Mouse (Mus musculus): ENCODE results near the gene Dppa2. TPM values are rescaled to one million over a fixed set of nuclear protein-coding genes. Genes with fewer than 3 reads are reported as not detected.
"Not testable (repeated sequence)": the region's sequence is repeated elsewhere in the genome, so short reads cannot be mapped to it uniquely, and the experiment has no call there.

Dppa2 gene
- not detected for total RNA-seq (2022)

DNA sequence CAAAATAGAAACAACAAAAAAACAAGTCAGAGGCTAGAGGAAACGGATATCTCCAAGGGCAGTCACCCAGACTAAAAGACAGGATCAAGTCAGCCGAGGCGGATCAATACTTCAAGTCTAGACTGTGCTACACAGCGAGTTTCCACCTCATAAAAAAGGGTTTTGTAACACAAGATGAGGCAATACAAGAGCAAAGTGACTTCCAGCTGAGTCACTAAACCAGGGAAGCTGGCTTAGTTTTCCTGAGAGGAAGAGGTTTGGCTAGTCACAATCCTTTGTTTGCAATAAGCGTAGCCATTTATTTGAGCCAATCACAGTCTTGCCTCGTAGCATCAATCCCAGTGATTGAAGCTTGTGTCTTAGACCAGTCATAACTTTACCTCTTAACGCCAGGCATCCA is at the start of gene Dppa2:
Dppa2 (plus strand) TSS at position 400 of the 400 bp plus-strand sequence.
- DNase-seq (ENCODE audit: low spot score in 2 of 2) = no peak

DNA sequence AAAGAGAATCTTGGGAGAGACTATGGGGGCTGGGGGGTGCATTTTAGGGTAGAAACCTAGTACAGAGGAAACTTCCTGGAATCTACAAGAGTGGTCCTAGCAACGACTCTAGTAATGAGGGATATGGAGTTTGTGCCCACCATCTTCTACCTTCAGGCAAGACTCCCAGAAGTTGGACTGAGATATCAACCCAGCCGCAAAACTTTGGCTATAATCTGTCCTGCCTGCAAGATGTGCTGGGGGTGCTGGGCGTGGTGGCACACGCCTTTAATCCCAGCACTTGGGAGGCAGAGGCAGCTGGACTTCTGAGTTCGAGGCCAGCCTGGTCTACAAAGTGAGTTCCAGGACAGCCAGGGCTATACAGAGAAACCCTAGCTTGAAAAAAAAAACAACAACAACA is 49.1 kb upstream of the Dppa2 start:
- no peak for DNase-seq (ENCODE audit: low spot score in 2 of 2)

DNA sequence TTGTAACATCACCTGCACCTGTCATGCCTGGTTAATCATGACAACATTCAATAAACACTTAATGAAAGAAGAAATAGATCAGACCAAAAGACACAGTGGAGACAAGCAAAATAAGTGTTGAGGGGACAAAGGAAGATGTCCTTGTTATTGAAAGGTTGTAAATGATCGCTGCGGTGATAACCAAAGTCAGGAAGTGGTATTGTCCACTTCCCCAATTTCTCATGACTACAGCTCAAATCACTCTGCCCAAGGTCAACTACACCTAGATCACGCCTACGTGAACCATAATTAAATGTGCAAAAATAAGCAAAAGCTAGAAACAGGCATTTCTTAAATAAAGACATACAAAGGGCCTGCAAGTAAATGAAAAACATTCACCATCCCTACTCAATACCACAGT is 44.2 kb upstream of the Dppa2 start:
- DNase-seq (ENCODE audit: low spot score in 2 of 2) = no peak

DNA sequence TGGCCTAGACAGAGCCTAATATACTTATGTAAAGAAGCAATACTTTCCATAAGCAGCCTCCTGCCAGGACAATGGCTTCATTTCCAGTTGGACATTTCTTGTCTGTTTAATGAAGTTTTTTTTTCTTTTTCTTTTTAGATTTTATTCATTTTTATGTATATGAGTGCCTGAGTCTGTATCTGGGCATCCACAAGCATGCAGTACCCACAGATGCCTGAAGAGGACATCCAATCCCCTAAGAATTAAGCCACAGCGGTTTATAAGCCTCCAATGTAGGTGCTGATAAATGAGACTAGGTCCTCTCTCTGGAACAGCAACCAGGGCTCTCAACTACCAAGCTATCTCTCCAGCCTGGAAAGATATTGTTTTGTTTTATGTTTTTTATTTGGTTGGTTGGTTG is 40.8 kb upstream of the Dppa2 start:
- no peak for DNase-seq (ENCODE audit: low spot score in 2 of 2)

DNA sequence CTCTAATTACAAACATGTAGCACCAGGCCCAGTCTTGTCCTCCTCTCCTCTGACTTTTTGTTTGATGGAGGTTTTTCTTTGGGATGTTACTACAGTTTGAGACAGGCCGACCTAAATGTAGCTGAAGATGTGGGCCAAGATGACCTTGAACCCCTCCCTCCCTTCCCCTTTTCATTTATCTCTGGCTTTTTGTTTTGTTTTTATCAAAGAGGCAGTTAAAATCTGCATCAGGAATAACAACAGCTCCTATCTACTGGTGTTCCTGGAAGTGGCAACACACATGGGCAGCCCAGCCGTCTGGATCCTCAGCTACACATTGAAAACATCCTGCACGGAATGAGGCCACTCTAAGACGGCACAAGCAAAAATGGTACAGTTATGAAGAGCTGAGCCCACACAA is 37.9 kb upstream of the Dppa2 start:
- no peak for DNase-seq (ENCODE audit: low spot score in 2 of 2)

DNA sequence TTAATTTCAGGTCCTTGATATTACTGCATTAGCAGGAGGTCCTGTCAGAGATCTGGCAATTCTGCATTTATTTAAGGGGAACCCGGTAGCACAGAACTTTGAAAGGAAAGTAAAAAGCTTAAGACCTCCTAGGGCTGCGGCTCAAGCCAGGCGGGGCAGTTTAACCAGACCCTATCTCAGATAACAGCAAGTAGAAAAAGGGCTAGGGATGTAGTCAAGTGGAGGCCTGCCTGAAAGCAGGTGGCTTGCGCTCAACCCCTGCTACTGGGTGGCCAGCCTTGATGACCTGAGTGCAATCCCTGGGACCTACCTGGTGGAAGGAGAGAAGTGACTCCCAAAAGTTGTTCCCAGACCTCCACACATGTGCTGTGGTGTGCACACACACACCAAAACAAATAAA is 26.8 kb upstream of the Dppa2 start:
- no peak for DNase-seq (ENCODE audit: low spot score in 2 of 2)

DNA sequence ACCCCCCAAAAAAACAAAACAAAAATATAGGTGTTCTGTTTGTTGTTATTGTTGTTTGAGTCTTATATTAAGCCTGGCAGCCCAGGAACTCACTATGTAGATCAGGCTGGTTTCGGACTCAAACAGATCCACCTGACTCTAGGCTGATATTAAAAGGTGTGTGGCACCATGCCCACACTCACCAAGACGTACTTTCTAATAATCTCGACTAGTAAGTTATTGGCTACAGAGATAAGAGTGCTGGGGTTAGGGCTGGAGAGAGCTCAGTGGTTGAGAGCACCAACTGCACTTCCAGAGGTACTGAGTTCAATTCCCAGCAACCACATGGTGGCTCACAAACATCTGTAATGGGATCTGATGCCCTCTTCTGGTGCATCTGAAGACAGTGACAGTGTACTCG is 22.8 kb upstream of the Dppa2 start:
- no peak for DNase-seq (ENCODE audit: low spot score in 2 of 2)

DNA sequence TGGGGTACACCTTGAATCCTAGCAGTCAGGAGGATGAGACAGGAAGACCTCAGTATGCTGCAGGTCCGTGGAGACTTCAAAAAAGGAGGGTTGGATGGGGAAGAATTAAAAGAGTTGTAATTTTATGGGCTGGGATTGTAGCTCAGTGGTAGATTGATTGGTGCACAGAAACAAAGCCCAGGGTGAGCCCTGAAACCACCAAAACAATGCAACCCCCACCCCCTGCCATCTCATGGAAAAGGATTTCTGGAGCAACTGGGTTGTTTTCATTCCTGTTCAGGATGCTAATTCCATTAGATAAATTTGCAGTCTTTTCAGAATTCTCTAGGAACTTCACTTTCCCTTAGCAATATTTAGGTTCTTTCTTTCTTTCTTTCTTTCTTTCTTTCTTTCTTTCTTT is 20.9 kb upstream of the Dppa2 start:
- DNase-seq (ENCODE audit: low spot score in 2 of 2) = no peak

DNA sequence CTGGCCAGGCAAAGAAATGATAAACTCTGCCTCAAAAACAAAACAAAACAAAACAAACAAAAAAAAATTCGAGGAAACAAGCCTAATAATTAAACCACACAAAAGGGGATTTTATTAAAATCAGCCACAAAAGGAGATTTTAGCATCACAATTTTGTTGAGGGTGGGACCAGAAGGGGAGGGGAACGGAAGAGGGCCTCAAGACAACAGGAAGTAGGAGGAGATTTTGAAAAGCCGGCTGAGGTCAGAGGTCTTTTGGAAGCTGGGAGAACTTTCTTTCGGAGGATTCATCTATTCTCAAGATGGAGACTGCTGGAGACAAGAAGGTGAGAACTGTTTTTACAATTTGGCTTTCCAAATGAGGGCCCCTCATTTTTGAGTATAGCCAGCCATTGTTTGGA is 20.2 kb upstream of the Dppa2 start, which contains the start of gene Dppa4:
Dppa4 (plus strand) TSS at position 217 of the 400 bp plus-strand sequence.
- DNase-seq (ENCODE audit: low spot score in 2 of 2) = no peak

DNA sequence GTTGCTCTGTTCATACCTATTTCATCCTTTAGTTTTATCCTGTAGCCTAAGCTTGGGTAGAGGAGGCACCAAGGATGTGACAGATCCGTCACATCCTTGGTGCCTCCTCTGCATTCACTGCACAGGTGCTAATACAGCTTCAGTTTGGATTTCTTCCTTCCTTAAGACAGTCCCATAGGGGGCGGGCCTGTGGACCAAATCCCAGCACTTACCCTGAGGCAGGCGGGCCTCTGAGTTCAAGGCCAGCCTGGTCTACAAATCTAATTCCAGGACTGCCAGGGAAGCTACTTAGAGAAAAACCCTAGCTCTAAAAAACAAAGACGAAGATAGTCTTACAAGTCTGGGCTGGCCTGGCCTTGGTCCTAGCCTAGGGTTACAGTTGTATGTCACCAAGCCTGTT is 18.2 kb upstream of the Dppa2 start:
- no peak for DNase-seq (ENCODE audit: low spot score in 2 of 2)

DNA sequence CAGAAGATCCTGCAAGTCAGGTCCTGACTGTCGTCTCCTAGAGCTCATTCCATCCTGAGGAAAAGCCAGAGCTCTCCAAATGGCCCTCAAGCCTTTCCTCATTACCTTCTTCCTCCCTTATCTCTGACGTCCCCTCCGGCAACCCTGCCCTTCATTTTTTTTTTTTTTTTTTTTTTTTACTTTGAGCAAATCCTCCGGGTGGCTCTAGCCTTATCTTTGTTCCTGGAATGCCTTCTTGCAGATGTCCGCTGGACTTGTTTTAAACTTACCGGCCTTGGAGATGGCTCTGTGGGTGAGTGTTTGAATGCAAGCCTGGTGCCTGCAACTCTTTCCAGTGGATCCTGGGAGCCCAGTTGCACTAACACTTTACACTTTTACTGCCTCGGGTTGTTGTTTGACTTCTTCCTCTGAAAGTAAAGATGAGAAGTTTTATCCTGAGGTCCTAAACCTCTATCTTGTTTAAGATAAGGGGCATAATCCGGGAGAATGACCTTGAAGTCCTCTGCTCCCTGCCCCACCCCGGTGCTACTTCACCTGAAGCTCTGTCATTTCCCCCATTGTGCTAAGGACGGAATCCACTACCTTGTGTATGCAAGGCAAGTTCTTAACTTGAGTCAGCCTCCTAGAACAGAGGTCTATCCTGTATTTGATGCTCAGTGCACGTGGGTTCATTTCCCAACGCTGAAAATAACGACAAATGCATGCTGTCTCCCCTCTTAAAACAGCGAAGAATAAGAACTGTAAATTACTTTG is 6.1 kb upstream of the Dppa2 start:
- DNase-seq (ENCODE audit: low spot score in 2 of 2) = no peak

DNA sequence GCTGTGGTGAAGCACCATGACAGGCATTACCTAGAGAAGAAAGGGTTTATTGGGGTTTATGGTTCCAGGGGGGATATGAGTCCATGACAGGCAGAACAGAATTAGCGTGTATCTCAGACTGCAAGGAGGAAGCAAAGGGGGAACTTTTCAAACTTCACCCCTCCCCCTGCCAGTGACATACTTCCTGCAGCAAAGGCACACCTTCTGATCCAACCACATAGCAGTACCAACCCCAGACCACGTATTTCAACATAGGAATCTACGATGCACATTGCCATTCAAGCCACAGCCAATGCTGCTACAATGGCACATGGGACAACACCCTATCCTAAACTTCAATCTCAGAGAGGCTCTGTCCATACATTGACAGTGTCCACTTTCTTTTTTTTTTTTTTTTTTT is 3.8 kb upstream of the Dppa2 start:
- DNase-seq (ENCODE audit: low spot score in 2 of 2) = no peak

DNA sequence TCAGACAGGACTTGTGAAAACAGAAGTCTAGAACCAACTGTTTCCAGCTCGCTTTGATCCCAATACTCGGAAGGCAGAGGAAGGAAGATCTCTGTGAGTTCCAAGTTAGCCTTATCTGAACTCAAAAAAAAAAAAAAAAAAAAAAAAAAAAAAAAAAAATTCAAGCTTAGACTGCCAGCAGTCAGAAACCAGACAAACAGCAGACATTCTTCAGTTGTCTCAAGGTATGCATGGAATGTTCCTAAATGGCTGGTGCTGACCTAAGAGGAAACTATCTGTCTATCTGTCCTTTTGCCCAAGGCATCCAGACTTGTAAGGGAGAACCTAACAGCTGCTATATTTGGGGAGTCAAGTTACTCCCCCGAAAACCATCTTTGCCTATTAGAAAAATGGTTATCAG is 275 bp downstream of the Dppa2 start:
- DNase-seq (ENCODE audit: low spot score in 2 of 2) = no peak

DNA sequence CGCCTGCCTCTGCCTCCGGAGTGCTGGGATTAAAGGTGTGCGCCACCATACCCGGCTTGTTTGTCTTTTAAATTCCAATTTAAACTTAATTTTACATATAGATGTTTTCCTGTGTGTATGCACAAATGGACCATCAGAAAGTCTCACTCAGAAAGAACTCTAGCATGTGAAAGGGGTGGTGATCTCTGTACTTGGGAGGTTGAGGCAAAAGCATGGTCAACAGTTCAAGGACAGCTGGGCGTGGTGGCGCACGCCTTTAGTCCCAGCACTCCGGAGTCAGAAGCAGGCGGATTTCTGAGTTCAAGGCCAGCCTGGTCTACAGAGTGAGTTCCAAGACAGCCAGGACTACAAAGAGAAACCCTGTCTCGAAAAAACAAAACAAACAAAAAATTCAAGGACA is 5.2 kb downstream of the Dppa2 start:
- DNase-seq (ENCODE audit: low spot score in 2 of 2) = not testable (repeated sequence)

DNA sequence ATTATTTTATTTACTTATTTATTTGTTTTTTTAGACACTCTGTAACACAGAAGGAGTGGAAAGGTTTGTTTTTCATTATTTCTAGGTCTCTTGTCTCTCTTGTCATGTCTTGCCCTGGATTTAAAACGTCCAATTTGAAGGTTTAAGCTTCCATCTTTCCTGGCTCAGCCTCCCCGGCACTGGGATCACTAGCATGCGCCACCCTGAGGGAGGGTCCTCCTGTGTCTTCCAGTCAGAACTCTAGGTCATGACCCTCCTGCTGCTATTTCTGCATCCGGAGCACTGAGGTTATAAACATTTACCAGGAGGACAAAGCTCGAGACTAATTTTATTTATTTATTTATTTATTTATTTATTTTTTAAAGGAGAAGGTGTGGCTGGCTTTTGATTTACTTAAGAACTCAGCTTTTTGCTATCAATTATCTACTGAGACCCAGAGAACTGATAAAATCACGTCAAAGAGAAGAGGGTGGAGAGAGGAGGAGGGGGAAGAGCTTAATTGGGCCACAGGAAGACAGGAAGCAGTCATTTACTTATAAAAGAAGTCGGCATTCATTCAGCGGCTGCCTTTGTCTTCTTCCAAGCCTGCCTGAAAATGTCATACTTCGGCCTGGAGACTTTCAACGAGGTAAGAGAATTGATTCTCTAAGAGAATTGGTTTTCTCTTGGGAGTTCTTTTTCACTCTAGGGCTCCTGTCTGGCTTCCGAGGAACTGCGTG is 6.4 kb downstream of the Dppa2 start:
- no peak for DNase-seq (ENCODE audit: low spot score in 2 of 2)

DNA sequence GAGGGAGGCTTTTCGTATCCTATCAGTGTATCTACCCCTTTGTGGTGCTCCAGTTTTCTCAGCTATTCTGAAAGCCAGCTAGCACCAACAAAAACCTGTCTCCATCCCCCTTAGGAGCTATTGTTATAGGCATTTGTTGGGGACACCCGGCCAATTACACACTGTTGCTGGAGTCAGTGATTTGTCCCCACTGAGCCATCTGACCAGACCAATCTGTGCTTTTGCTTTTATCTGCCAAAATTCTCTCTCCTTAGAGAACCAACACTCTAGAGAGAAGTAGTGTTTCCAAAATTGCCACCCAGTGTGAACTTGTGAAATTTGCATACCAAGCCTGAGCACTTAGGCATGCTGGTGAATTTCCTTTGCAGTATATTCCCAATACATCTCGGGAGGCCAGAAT is 11.6 kb downstream of the Dppa2 start:
- no peak for DNase-seq (ENCODE audit: low spot score in 2 of 2)

DNA sequence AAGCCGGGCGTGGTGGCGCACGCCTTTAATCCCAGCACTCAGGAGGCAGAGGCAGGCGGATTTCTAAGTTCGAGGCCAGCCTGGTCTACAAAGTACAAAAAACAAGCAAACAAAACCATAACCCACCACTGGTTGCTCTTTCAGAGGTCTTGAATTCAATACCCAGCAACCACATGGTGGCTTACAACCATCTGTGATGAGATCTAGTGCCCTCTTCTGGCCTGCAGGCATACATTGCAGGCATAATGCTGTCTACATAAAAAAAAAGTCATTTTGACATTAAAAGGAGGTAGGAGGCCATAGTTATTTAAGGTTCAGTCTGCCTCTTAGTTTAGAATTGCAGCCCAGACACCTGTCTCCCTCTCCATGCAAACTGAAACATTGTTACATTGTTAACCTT is 17.1 kb downstream of the Dppa2 start:
- DNase-seq (ENCODE audit: low spot score in 2 of 2) = no peak

DNA sequence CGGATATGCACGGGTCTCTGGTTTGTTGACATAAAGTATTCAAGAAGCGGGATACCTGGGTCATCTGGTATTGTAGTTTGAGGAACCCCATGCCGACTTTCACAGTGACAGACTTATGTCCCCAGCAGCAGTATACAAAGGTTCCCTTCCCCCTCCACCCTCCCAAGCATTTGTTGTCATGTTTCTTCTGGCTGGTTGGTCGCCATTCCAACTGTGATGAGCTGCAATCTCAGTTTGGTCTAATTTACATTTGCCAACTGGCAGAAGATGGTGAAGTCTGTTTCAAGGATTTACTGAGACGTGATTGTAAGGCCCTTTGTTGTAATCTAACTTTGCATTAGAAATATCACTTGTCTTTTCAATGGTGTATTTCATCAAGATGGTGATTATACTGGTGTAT is 19.4 kb downstream of the Dppa2 start:
- DNase-seq (ENCODE audit: low spot score in 2 of 2) = no peak

DNA sequence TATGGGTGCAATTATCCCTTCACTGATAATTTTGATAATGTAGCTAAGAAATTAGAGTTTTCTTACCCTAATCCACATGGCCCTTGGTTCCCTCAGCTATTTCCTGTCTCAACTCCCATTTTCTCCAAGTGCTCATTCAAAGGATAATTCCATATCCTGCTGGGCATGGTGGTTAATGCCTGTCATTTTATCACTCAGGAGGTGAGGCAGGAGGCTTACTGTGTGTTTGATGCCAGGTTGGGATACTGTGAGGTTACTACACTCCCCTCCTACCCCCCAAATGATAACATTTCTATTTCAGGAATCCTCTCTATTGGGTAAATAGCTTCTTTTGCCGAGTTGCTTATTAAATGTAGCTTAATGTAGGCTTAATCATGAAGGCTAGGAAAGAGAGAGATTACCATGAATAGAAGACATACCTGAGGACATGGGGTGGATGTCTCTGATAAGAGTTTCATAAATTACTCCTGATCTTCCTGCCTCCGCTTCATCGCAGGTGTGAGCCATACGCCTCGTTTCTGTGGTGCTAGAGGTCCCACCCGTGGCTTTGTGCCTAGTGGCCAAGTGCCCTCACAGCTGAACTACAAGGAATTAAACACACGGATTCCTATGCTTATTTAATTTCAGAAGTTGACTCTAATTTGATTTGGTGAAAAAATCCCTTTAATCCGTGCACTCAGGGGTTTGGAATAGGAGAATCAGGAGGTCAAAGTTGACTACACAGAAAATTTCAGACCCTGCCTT is 20.1 kb downstream of the Dppa2 start:
- no peak for DNase-seq (ENCODE audit: low spot score in 2 of 2)

DNA sequence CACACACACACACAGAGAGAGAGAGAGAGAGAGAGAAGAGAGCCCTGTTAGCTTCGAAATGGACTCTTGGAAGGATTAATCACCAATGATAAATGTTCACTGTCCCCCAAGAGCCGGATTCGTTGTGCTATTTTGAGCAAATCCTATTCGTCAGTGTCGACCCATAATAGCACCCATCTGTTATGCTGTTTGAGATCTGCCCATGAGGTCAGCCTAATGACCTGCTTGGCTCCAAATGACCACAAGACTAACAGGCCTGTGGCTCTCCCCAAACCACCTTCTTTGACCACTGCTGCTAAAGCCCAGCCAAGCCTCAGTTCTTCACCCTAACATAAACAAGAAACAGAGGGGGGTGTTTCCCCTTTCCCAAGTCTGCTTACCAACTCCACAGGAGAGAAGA is 23.2 kb downstream of the Dppa2 start:
- DNase-seq (ENCODE audit: low spot score in 2 of 2) = no peak

DNA sequence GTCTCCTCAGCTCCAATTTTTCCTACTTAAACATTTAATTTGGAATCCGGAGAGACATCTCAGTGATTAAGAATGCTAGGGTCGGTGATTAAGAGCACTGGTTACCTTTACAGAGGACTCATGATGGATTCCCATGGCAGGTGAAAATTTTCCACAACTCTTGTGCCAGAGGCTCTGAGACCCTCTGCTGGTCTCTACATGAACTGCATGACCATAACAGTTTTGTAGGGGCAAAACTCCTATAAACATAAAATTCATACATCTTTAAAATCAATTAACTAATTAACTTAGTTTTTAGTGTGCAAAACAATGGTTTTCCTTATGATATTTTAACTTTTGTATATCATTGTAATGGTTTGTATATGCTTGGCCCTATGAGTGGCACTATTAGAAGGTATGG is 24.7 kb downstream of the Dppa2 start:
- no peak for DNase-seq (ENCODE audit: low spot score in 2 of 2)

DNA sequence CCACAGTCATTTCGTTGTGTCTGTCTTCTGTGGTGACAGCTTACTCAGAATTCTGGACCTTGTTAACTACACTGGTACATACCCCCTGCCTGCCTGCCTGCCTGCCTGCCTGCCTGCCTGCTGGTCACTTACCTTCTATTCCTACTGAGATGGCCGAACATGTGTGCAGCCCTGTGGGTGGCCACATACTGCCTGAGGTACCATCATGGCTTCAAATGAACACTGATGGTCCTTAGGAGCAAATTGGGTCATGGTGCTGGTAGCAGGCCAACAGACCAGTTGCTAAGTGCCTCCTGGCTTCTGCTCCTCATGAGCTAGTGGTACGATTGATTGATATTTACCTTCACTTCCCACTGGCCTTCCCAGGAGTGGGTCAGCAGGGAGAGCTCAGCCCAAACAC is 28.1 kb downstream of the Dppa2 start:
- DNase-seq (ENCODE audit: low spot score in 2 of 2) = no peak

Data from left cerebral cortex, adult 8-10 months (tissue).